Mouse (Mus musculus): ENCODE measurements around the gene Bpgm. TPM values are rescaled to one million over a fixed set of nuclear protein-coding genes. Genes with fewer than 3 reads are reported as not detected.

Gene Bpgm
- total RNA-seq, 2 experiments from 2014 or later, result 83.8 to 139 TPM

Other genes with a start within 250 kb of the Bpgm start
- 33.2 and 46.9 TPM in 2 replicates for gene Akr1b3, start 158.7 kb upstream of the Bpgm start, total RNA-seq (2015; ENCODE audit: low replicate concordance)
- 12.5 and 16.8 TPM in 2 replicates for gene Akr1b3, start 158.7 kb upstream of the Bpgm start, total RNA-seq (2017; ENCODE audit: low replicate concordance)
- gene Akr1b8, start 122.1 kb upstream of the Bpgm start, total RNA-seq (2015; ENCODE audit: low replicate concordance), result not detected in 2 replicates
- not detected in 2 replicates for gene Akr1b8, start 122.1 kb upstream of the Bpgm start, total RNA-seq (2017; ENCODE audit: low replicate concordance)
- 11.9 and 16.8 TPM in 2 replicates for gene Akr1b10, start 92.0 kb upstream of the Bpgm start, total RNA-seq (2015; ENCODE audit: low replicate concordance)
- gene Akr1b10, start 92.0 kb upstream of the Bpgm start, total RNA-seq (2017; ENCODE audit: low replicate concordance), result 5.4 and 5.5 TPM in 2 replicates
- gene Akr1b7, start 63.9 kb upstream of the Bpgm start, total RNA-seq (2015; ENCODE audit: low replicate concordance), result 1.1 TPM in 1 of 2 replicates, not detected in the other
- gene Akr1b7, start 63.9 kb upstream of the Bpgm start, total RNA-seq (2017; ENCODE audit: low replicate concordance), result 0.77 TPM in 1 of 2 replicates, not detected in the other
- 1.8 and 4.2 TPM in 2 replicates for gene Cald1, start 122.3 kb downstream of the Bpgm start, total RNA-seq (2015; ENCODE audit: low replicate concordance)
- 2.0 and 2.6 TPM in 2 replicates for gene Cald1, start 122.3 kb downstream of the Bpgm start, total RNA-seq (2017; ENCODE audit: low replicate concordance)